37 mouse cellular contexts compared by ENCODE assay signal in genomic region chr14:24292914-24293313, GRCm38 (mm10). TPM values are rescaled to one million over a fixed set of nuclear protein-coding genes. Genes with fewer than 3 reads are reported as not detected.
"Had no signal": no experiment of that assay in that cellular context is flagged by ENCODE, and none has a peak within 500 bp of the region (broad histone marks: within the 10 kb centered on the region; RNA-seq: fewer than 3 reads in every experiment).

Gene E330034G19Rik, plus strand, starts transcription at chr14:24293214.

- H3K36me3 ChIP-seq: embryonic facial prominence, embryonic 10.5 days; embryonic facial prominence, embryonic 12.5 days; embryonic facial prominence, embryonic 13.5 days; embryonic facial prominence, embryonic 15.5 days; forebrain, embryonic 10.5 days; forebrain, embryonic 12.5 days; forebrain, embryonic 15.5 days had no signal

- DNase-seq: cerebellum, adult 18-20 months; cerebellum, adult 2 months; cerebellum, adult 8-10 months; cerebellum, adult 9-10 months; cerebellum, adult 9-11 months; cerebellum, postnatal 10 days; cerebellum, postnatal 14 days; cerebellum, postnatal 25 days; cerebellum, postnatal 36 days; embryo, embryonic 11 days; forebrain, postnatal 0 days; gastrocnemius, adult 2 months; gastrocnemius, postnatal 10 days; gastrocnemius, postnatal 14 days; gastrocnemius, postnatal 25 days; gastrocnemius, postnatal 36 days; heart, adult 2 months had no signal

- H3K27me3 ChIP-seq: embryonic facial prominence, embryonic 12.5 days; embryonic facial prominence, embryonic 13.5 days; embryonic facial prominence, embryonic 15.5 days; forebrain, embryonic 12.5 days; forebrain, embryonic 13.5 days; forebrain, embryonic 15.5 days had no signal

- H3K9me3 ChIP-seq: embryonic facial prominence, embryonic 10.5 days; embryonic facial prominence, embryonic 12.5 days; embryonic facial prominence, embryonic 13.5 days; embryonic facial prominence, embryonic 15.5 days; forebrain, embryonic 10.5 days; forebrain, embryonic 12.5 days; forebrain, embryonic 13.5 days; forebrain, embryonic 15.5 days had no signal

- H3K4me3 ChIP-seq: embryonic facial prominence, embryonic 10.5 days; embryonic facial prominence, embryonic 12.5 days; embryonic facial prominence, embryonic 13.5 days; embryonic facial prominence, embryonic 15.5 days; erythroblast, embryonic 14.5 days; forebrain, embryonic 10.5 days; forebrain, embryonic 12.5 days; forebrain, embryonic 13.5 days; forebrain, embryonic 15.5 days; gastrocnemius, adult 2 months; heart, adult 2 months had no signal

- H3K4me1 ChIP-seq: embryonic facial prominence, embryonic 10.5 days; embryonic facial prominence, embryonic 12.5 days; embryonic facial prominence, embryonic 13.5 days; embryonic facial prominence, embryonic 15.5 days; forebrain, embryonic 10.5 days; forebrain, embryonic 12.5 days; forebrain, embryonic 13.5 days; forebrain, embryonic 15.5 days had no signal

- H3K27ac ChIP-seq: embryonic facial prominence, embryonic 10.5 days; embryonic facial prominence, embryonic 12.5 days; embryonic facial prominence, embryonic 13.5 days; embryonic facial prominence, embryonic 15.5 days; forebrain, embryonic 10.5 days; forebrain, embryonic 12.5 days; forebrain, embryonic 13.5 days; forebrain, embryonic 15.5 days; gastrocnemius, adult 2 months; heart, adult 2 months had no signal

RNA-seq across cellular contexts. Expression of gene E330034G19Rik, which starts in this region (rescaled TPM):
- total RNA-seq: common myeloid progenitor, adult 5-6 weeks; forebrain, postnatal 0 days; gastrocnemius, adult 18-20 months; gastrocnemius, adult 2 months; gastrocnemius, adult 8-10 months; gastrocnemius, postnatal 10 days; gastrocnemius, postnatal 14 days; gastrocnemius, postnatal 25 days; gastrocnemius, postnatal 36 days; gastrocnemius, postnatal 4 days; granulocyte monocyte progenitor cell, adult 5-6 weeks; heart, adult 2 months; heart, adult 8-10 months had no signal
- polyA plus RNA-seq: embryonic facial prominence, embryonic 10.5 days; embryonic facial prominence, embryonic 11.5 days; embryonic facial prominence, embryonic 12.5 days; embryonic facial prominence, embryonic 13.5 days; embryonic facial prominence, embryonic 14.5 days; erythroblast, embryonic 14.5 days; forebrain, embryonic 10.5 days; forebrain, embryonic 11.5 days; forebrain, embryonic 12.5 days; forebrain, embryonic 13.5 days; forebrain, embryonic 14.5 days; forebrain, embryonic 15.5 days; forebrain, embryonic 16.5 days; heart, adult 2 months had no signal
